Mouse (Mus musculus) cortical plate, adult 2 months (tissue): ENCODE data around the gene Tbc1d32.

Source experiments
- CTCF ChIP-seq: fragments of 200-500 bp; IDR thresholded peaks from 2 replicates; pipeline ENCODE4 v1.5.1; 2011; ENCODE audit warnings: mild to moderate bottlenecking, control low read depth, low read length; ENCODE audit not compliant: insufficient read depth; ENCODE audit errors: extremely low read depth
- POLR2A ChIP-seq: fragments of 200-500 bp; IDR thresholded peaks from 2 replicates; pipeline ENCODE4 v1.6.1; 2011; ENCODE audit warnings: mild to moderate bottlenecking, low read length, control low read depth; ENCODE audit not compliant: insufficient read depth; ENCODE audit errors: extremely low read depth

DNA sequence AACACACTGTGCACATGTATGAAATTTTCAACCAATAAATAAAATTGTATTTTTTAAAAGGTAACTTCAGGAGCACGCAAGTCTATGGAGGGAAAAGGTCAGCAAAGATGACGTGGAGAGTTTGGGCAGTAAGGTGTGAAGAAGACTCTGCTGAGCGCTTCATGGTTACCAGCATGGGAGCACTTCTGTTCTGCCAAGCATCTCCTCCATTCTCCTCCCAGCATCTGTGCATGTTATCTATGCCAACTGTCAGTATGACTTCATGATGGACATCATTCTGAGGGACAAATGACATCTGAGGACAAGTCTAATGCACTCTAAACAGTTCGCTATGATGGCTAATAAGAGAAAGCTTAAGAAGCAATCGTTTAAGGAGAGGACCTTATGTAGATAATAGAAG is 91.3 kb downstream of the Tbc1d32 start:
- no peak for TF ChIP-seq CTCF
- TF ChIP-seq POLR2A, result no peak
